Mouse (Mus musculus) activated CD4-positive, CD25-positive, alpha-beta regulatory T cell, adult 4 months (primary cell): ENCODE results near the gene Fam111a. TPM values are rescaled to one million over a fixed set of nuclear protein-coding genes. Genes with fewer than 3 reads are reported as not detected.

Source experiments
- ATAC-seq: one replicate; pipeline ENCODE4 v1.8.0; 2017
- polyA plus RNA-seq, 2 experiments: library from polyadenylated mRNA; unstranded; fragments of 100-300 nt; shearing (Covaris generic); gene quantifications; one replicate each; pipeline ENCODE4 v1.2.1; 2017

Gene Fam111a
- polyA plus RNA-seq, 2 experiments from 2014 or later = 41.0 to 41.8 TPM

DNA sequence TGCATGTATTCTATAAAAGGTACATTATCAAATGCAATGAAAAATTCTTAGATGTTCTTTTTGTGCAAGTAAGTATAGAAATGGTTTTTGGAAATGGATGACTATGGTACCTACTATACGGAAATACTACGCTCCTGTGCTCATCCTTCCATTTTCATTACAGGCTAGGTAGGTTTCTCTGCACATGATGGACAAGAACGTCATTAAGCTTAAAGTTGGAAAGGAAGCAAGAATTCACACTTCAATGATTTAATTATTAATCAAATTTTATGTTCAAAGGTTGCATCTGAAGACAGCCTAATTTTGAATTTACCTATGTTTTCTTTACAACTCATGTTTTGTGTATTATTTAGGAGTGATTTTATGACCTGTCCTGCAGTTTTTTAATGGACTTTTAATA is 88.7 kb downstream of the Fam111a start:
- no peak for ATAC-seq

DNA sequence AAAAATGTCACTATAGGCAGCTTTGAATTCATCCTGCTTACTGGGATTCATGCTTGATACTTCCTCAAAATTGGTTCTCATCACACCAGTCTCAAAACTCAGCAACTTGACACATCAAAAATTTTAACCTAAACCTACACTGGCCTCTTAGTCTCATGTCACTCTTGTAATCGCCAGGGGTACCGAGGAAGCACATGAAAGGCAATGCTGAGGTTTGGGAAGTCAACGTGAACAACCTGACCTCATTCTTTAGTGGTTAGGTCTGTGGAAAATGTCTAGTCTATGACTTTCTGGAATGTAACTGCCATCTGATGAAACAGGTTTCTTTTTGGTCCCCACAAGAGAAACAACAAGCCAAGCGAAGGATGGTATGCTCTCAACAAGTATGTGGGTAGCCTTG is 89.4 kb downstream of the Fam111a start:
- no peak for ATAC-seq

GRCm38 (mm10) chr19:12636863-12637262 is 91.3 kb downstream of the Fam111a start:
- no peak for ATAC-seq

- no peak for ATAC-seq
These were observed 92.5 kb downstream of the Fam111a start for GRCm38 (mm10) chr19:12638049-12638448.

Other genes with a start within 250 kb of the Fam111a start
- gene Olfr1436, start 246.6 kb upstream of the Fam111a start, polyA plus RNA-seq = not detected
- gene Olfr1437, start 220.6 kb upstream of the Fam111a start, polyA plus RNA-seq = not detected
- gene Olfr1438-ps1, start 209.8 kb upstream of the Fam111a start, polyA plus RNA-seq = not detected
- not detected for gene Olfr1440, start 158.5 kb upstream of the Fam111a start, polyA plus RNA-seq
- gene Olfr1441, start 128.3 kb upstream of the Fam111a start, polyA plus RNA-seq = not detected
- gene Pfpl, start 117.8 kb upstream of the Fam111a start, polyA plus RNA-seq = under 1 TPM in 1 of 2 experiments, not detected in 1; 0.33 TPM
- gene Mpeg1, start 85.0 kb upstream of the Fam111a start, polyA plus RNA-seq = under 1 TPM in 1 of 2 experiments, not detected in 1; 0.28 TPM
- gene Dtx4, start 44.3 kb upstream of the Fam111a start, polyA plus RNA-seq = 1 to 10 TPM; 3.5 to 3.7 TPM
- not detected for gene Gm4952, start 54.2 kb downstream of the Fam111a start, polyA plus RNA-seq
- not detected for gene Glyat, start 87.6 kb downstream of the Fam111a start, polyA plus RNA-seq
- gene Olfr1442, start 124.7 kb downstream of the Fam111a start, polyA plus RNA-seq = not detected
- not detected for gene Olfr1443, start 132.4 kb downstream of the Fam111a start, polyA plus RNA-seq
- gene Keg1, start 150.0 kb downstream of the Fam111a start, polyA plus RNA-seq = not detected
- gene Cntf, start 219.9 kb downstream of the Fam111a start, polyA plus RNA-seq = 1 to 10 TPM; 2.1 to 3.0 TPM